Mouse (Mus musculus) left cerebral cortex, adult 18-20 months (tissue): ENCODE results near the gene Gjb5. TPM values are rescaled to one million over a fixed set of nuclear protein-coding genes. Genes with fewer than 3 reads are reported as not detected.

ENCODE experiments used
- DNase-seq, 2 experiments: peaks; one replicate each; pipeline ENCODE4 v3.0.0; 2021 to 2022; ENCODE audit warnings: low spot score in 2 of 2, mixed read lengths in 1 of 2
- long read RNA-seq, 2 experiments: library from polyadenylated mRNA; stranded (forward); transcript quantifications; one replicate each; pipeline ENCODE4 v2.0.0; 2021
- total RNA-seq, 2 experiments: library from RNA; stranded (reverse); gene quantifications; 2 replicates each; pipeline ENCODE4 v1.2.3; 2021

The Gjb5 gene
- not detected for total RNA-seq
- long read RNA-seq, experiment 1 = 0 reads
- long read RNA-seq, experiment 2 = 0 reads

GRCm38 (mm10) chr4:127358018-127358417 is at the start of gene Gjb5:
Gene Gjb5, minus strand, starts transcription at chr4:127358181.
- DNase-seq = no peak

- DNase-seq = no peak
Observed at GRCm38 (mm10) chr4:127402614-127403013, 44.6 kb upstream of the Gjb5 start.

DNA sequence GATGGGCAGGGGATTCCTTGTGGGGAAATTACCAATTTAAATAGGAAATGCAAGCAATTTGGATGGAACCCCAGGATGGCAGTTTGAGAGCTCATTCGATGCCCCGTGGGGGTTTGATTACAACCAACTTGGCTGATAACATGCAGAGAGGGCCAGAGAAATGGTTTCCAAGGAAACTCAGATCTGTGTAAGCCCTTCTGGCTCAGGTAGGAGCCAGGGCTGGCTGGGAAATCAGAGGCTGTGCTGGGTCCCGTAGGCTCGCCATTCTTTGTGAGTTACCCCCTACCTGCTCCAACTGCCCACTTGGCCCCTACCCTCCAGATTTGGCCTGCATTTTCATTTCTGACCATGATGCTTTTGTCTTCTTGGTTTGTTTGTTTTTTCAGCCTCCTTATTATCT is 44.2 kb upstream of the Gjb5 start:
- DNase-seq = no peak

DNA sequence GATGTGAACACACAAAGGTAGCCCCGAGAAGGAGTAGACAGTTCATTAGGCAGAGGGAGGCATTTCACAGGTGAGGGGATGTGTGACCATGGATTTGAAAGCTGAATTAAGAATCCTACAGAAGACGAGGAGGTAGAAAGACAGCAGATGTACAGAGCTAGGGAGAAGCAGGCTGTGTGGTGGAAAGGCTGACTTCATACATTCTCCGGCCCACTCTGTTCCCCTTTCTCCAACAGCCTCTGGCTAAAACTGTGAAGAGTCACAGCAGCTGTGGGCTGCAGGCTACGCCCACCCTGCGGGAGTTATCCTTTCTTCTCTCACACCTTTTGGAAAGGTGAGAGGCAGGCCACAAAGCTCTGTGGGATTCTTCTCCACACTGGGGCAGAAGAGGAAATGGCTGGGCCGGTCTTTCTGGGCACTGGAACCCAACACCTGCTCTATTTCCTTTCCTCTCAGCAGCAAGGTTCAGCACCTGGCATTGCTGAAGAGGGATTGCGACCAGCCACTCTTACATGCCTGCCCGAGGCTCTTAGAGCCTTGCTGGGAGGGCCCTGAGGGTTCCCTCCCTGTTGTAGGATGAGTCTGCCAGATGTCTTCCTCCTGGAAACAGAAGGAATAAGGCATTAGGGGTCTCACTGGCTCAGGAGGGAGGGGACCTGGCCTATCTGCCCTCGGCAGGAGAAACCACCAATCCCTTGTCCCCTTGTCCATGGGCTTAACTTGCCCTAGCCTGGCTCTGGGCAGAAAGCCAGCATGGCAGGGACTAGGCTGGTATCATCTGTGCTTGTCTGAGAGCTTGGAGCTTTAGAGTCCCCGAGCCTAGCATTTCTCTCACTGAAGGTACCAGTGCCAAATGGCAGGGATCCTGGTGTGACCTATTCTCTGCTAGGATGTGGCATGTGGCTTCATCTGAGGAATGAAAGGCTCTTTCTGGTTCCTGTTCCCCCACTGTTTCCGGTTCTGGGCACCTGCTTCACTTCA is 42.5 kb upstream of the Gjb5 start:
- peak; percentile 6 to 15 for DNase-seq

GRCm38 (mm10) chr4:127395591-127395990 is 37.6 kb upstream of the Gjb5 start:
- no peak for DNase-seq

DNA sequence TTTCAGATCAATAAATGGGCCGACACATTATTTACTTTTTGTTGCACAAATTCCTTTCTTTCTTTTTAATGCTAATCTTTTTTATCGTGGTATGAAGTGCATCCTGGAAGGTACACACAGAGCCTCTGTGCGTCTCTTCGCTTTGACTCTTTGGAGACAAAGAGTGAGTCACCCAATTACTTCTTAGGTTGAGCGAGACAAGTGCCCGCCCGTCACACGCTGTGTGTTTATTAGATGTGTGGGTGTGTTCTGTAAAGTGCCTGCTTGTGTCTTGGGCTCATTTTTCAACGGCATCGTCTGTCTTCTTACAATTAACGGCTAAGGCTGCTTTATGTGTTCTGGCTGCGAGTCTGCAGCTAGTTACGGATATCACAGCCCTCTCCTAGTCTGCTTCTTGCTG is 31.7 kb upstream of the Gjb5 start:
- no peak for DNase-seq

DNA sequence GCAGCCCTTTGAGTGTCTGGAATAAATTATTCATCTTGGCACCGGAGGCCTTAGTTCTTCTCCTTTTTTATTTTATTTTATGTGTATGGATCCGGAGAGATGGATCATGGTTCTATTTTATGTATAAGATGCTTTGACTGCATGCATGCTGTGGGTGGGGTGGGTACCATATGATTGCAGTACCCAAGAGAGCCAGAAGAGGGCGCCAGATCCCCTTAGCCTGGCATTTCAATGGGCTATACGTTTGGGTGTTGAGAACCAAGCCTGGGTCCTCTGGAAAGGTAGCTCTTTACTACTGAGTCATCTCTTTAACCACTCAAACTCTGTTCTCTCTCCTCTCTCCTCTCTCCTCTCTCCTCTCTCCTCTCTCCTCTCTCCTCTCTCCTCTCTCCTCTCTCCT is 19.4 kb upstream of the Gjb5 start:
- no peak for DNase-seq

- DNase-seq = no peak
Observed at GRCm38 (mm10) chr4:127375541-127376177, 17.7 kb upstream of the Gjb5 start.

- no peak for DNase-seq
Observed at GRCm38 (mm10) chr4:127374645-127375044, 16.7 kb upstream of the Gjb5 start.

DNA sequence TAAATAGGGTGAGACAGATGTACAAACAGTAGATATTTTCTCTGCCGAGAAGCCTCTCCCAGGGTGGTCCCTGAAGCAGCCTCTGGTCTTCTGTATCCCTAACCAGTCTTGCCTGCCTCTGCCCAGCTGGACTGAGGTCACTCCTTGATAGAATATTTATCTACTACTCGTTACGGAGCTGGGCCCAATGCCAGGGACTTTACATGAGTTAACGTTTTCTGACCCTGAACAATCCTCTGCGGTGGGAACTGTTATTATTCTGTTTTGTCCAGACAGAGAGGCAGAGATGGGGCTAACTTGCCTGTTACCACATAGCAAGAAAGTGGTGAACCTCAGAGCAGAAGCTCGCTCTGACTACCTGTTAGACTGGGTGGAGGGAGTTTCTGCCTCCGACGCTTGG is 15.5 kb upstream of the Gjb5 start:
- DNase-seq = no peak

DNA sequence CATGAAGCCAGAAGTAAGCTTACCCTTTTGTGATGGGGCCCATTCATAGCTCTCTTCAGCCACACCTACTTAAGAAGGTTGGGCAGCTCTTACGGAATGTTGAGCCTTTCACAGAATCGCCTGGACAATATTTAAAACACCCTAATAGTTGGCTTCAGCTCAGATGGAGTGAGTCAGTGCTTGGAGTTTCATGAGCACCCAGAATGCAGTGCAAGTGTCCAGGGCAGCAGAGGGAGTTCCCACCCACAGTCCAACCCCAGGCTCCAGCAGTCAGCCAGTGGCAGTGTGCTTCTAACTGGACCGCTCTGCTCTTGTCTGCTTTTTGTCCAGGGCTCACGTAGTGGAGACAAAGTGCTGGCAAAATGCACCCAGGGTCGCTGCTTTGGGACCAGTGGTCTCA is 13.6 kb upstream of the Gjb5 start:
- DNase-seq = no peak

GRCm38 (mm10) chr4:127370447-127370846 is 12.5 kb upstream of the Gjb5 start:
- DNase-seq = no peak

DNA sequence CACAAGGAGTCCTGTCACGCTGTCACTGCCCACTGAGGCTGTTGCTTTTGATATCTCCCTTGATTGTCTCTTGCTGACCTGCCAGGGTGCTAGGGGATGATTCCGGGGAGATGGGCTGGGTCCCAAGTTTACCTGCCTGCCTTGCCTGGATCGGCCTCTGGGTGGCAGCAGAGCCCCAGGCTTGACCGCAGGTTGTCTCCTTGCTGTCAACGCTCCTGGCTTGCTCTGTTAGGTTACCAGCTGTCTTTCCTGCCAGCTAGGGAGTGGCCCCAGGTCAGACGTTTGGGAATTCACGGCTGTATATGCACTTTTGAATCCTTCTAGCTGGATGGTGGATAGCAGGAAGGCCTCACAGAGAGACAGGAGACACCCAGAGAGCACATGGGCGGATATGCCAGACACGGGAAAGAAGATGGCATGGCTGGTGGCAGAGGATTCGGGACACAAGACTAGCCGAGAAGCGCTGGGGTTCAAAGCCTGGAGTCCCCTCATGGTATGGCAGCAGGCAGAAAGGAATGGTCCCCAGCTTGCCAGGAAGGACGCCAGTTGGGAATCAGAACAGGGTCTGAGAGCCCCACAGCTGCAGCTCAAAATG is 10.5 kb upstream of the Gjb5 start:
- DNase-seq = peak; percentile 71 to 83

DNA sequence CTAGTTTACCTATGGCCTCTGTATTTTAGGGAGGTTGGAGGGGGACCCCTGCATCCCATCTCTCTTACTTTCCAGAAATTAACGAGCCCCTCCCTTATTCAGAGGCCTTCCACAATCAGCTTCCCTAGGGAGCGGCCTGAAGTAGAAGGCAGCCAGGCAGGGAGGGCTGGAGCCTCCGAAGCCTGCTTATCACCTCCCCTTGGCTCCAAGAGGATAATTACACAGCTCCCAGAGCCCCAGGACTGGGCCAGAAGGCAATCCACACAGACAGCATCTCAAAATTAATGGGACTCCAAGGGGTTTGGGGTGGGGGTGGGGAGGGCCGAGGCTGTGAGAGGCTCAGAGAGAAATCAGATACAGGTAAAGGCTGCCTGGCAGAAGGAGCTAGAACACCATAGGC is 7.9 kb upstream of the Gjb5 start:
- no peak for DNase-seq

- DNase-seq = no peak
Observed at GRCm38 (mm10) chr4:127365433-127365832, 7.5 kb upstream of the Gjb5 start.

- DNase-seq = no peak
Observed at GRCm38 (mm10) chr4:127364431-127364830, 6.5 kb upstream of the Gjb5 start.

DNA sequence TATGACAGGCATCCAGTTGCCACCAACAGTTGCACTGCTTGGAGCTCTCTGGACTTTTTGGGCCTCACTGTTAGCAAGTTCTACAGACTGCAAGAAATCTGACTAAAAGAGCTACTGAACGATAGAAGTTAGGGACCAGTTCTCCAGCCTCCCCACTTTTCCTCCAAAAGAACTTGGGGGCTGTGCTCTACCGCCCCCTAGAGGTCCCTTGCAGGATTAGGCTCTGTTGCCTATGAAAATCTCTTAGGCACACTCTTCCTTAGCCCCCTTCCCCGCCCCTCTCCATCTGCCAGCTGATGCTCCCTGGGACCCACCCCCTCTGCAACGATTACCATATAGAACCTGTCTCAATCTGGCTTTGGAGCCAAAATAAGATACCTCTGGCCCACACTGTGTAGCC is 5.3 kb upstream of the Gjb5 start:
- DNase-seq = no peak

GRCm38 (mm10) chr4:127362520-127362919 is 4.5 kb upstream of the Gjb5 start:
- DNase-seq = no peak

DNA sequence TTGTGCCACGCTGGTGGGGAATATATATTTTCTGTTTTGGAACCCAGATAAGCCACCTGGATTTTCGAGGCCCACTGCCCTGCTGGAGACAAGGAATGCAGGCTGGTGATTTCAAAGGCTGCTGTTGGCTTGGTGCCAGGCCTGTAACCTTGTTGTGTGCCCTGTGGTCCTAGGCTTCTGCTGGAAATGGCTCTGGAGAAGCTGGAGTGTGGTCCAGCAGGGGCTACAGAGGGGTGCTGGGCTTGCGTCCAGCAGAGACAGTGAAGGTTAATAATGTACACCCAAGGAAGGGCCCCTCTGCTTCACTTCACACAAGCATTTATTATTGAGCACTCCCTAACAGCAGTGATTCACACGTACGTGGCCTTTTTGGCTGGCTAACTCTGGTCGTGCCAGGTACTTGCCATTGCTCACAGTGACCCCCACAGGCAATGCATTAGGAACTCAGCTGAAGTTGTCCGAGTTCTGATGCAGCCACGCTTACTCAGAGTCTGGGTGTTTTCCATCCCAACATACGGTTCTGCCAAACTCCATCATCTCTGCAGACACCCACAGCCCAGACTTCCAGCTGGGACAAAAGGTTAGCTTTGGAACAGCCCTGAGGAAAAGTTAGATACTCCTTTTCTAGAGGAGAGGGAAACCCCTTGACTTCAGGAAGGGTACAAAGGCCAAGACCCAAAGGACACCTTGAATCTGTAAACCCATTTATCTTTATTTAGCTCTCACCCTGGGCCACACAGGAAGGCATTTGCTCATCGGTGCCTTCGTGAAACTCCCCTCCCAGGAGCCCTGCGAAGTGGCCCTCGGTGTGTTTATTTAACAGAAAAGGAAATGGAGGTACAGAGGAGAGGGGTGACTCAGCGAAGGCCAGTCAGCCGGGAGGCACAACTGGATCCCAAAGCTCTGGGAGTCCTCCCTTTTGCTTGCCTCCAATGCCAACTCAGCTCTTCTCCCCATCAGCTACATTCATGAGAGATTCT is 3.2 kb downstream of the Gjb5 start:
- DNase-seq = peak in 1 of 2 experiments; percentile 20

- DNase-seq = peak in 1 of 2 experiments; percentile 5
Observed at GRCm38 (mm10) chr4:127353951-127354438, 4.0 kb downstream of the Gjb5 start, which contains the start of gene Gjb4. Gene Gjb4, minus strand, starts transcription at chr4:127354081.
